Mouse (Mus musculus) erythroblast, embryonic 14.5 days (primary cell): ENCODE measurements at regions not wholly inside any gene's neighbourhood (a gene's known extent, or its start where the extent isn't known, plus 50 kb on each side); places are given as distances from the start of the nearest gene placed in this dataset.

Experiments used
- H3K27me3 ChIP-seq: 2 replicates; pipeline ENCODE4 v1.6.1; 2012; ENCODE audit warnings: inconsistent platforms; ENCODE audit not compliant: control insufficient read depth
- H3K36me3 ChIP-seq: 2 replicates; pipeline ENCODE4 v1.6.1; 2012; ENCODE audit warnings: mild to moderate bottlenecking, inconsistent platforms; ENCODE audit not compliant: control insufficient read depth
- H3K4me1 ChIP-seq: 2 replicates; pipeline ENCODE4 v1.6.1; 2012; ENCODE audit warnings: inconsistent platforms; ENCODE audit not compliant: control insufficient read depth
- H3K4me3 ChIP-seq: replicated peaks from 2 replicates; pipeline ENCODE3; 2012; ENCODE audit warnings: moderate library complexity, mild to moderate bottlenecking, inconsistent platforms
- H3K9me3 ChIP-seq: 2 replicates; pipeline ENCODE4 v1.6.1; 2012; ENCODE audit warnings: low read length, inconsistent platforms, mixed read lengths; ENCODE audit not compliant: control insufficient read depth
- GATA1 ChIP-seq: IDR thresholded peaks from 2 replicates; pipeline ENCODE4 v1.6.1; 2012; ENCODE audit warnings: low read length, inconsistent platforms, mixed read lengths
- TAL1 ChIP-seq: IDR thresholded peaks from 3 replicates; pipeline ENCODE4 v1.6.1; 2012; ENCODE audit warnings: low read length, inconsistent platforms, mixed read lengths

DNA sequence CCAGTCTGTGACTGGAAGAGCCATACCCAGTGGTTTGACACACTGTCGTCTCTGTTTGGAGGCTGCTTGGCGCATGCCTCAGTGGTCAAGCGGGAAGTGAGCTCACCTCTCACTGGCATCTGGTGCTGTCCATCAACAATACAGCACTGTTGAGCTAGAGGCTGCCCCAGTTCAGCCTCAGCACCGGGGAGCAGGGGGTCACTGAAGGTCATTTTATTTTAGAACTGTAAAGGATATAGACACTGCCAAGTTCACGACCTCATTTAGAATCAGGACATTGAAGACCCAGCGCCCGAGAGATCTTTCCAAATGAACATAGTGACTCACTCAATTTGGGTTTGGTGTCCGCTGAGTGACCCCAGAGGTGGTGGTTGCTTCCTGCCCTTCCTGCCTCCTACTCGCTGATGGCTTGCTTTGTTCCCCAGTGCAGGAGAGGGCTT lies 265.1 kb downstream of the Ajap1 start:
- no peak for TF ChIP-seq TAL1
- no peak for TF ChIP-seq GATA1
- Histone ChIP-seq H3K36me3 (no peaks in the 10 kb centered on the region), H3K9me3 (peaks cover 34% of the 10 kb centered on the region), H3K4me3 (no peak overlapping the region), H3K4me1 (no peaks in the 10 kb centered on the region), H3K27me3 (no peaks in the 10 kb centered on the region)

DNA sequence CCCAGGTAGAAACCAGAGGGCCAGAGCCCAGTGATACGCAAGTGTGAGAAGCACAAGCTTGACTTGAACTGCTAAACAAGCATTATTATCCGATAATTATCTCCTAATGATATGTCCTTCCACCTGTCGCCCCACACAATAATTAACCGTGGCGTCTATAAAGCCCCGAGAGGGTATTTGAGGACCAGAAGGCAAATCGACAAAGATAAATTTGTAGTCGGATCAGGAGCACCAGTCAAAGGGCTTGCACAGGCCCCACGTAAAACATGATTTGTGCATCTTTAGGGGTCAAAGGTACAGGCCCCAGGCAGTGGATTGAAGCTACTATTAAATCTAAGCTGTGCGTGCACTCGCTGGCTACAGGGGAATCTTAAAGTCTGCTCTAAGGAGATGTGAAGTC lies 270.5 kb downstream of the Ajap1 start:
- TF ChIP-seq GATA1 (no peak), TAL1 (no peak)
- H3K4me1 ChIP-seq = no peaks in the 10 kb centered on the region
- no peaks in the 10 kb centered on the region for H3K36me3 ChIP-seq
- no peaks in the 10 kb centered on the region for H3K27me3 ChIP-seq
- H3K4me3 ChIP-seq = no peak overlapping the region
- peaks cover 38% of the 10 kb centered on the region for H3K9me3 ChIP-seq

DNA sequence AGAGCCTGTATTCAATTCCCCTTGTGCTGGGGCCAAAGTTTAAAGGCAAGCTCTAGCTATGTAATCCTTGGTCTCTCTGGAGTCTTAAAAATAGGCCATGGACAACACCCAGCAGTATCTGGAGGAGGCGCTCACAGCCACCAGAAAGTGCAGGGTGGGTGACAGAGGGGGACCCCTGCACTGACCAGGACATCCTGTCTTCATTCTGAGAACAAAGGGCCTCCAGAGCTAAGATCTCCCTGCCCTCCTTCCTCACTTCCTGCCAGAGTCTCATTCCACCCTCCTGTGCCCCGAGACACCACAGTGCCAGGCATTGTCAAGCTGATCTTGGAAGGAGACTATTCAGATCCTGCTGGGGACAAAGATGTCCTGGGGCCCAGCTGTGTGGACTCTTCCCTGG lies 273.8 kb downstream of the Ajap1 start:
- Histone ChIP-seq H3K36me3 (no peaks in the 10 kb centered on the region), H3K9me3 (peaks cover 37% of the 10 kb centered on the region), H3K4me1 (no peaks in the 10 kb centered on the region), H3K4me3 (no peak overlapping the region), H3K27me3 (no peaks in the 10 kb centered on the region)
- TF ChIP-seq GATA1 = no peak
- no peak for TF ChIP-seq TAL1

- Histone ChIP-seq H3K4me1 (no peaks in the 10 kb centered on the region), H3K27me3 (no peaks in the 10 kb centered on the region), H3K9me3 (peaks cover 37% of the 10 kb centered on the region), H3K4me3 (no peak overlapping the region), H3K36me3 (no peaks in the 10 kb centered on the region)
- TF ChIP-seq TAL1 = no peak
- no peak for TF ChIP-seq GATA1
Observed at GRCm38 (mm10) chr4:153208215-153208614, 274.4 kb downstream of the Ajap1 start.

DNA sequence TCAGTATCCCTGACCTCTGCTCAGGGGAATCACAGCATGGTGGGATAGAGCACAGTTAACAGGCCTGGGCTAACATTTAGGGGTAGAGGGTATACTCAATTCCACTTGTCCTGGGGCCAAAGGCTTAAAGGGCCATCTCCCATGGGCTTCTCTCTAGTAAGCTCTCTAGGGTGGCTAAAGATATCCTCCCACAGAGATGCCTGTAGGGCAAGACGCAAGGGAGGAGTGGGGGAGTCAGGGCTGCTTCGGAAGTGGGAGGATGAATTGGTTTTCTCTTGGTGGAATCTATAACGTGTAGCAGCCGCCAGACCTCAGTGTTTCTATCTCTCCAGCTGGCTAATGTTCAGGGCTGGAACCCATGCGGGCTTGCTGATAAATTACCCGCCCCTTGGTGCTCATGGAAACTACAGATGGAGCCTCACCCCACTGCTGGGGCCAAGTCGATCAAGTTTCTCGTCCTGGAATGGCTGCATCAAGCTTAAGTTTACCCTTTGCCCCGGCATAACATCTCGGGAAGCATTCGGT lies 275.0 kb downstream of the Ajap1 start:
- Histone ChIP-seq H3K9me3 (peaks cover 41% of the 10 kb centered on the region), H3K27me3 (no peaks in the 10 kb centered on the region)
- TF ChIP-seq TAL1 = no peak
- TF ChIP-seq GATA1 = no peak

DNA sequence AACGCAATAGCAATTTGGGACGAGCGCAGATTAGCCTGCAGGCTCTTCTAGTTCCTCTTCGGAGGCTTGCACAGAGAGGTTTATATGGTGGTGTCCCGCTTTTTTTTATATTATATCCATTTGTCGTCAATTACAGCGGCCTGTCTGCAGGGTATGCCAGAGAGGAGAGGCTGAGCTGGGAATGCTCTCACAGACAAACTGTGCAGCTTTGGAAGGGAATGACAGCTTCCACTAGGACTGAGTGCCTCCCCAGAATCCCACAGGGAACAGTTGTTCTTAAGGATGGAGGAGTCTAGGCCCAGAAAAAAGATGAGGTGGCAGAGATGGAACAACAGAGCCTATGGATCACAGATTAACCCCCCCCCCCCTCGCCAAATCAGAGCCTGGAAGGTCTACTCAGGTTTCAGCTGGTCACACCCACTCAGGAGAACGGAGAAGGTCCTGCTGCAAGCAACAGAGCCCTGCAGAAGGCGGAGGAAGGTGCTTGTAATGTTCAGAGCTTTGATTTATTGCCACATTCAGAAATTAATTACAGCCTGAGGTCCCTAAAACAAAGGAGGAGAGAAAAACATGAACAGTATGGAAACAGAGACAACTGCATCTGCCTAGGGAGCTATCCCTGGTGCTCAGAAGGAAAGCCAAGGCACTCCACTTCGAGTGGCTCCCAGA lies 275.7 kb downstream of the Ajap1 start:
- no peak for TF ChIP-seq GATA1
- TF ChIP-seq TAL1 = no peak
- Histone ChIP-seq H3K4me3 (no peak overlapping the region), H3K36me3 (no peaks in the 10 kb centered on the region), H3K27me3 (no peaks in the 10 kb centered on the region), H3K9me3 (peaks cover 46% of the 10 kb centered on the region), H3K4me1 (no peaks in the 10 kb centered on the region)

More for the DNA sequence above, 275.0 kb downstream of the Ajap1 start:
- Histone ChIP-seq H3K4me3 (no peak overlapping the region), H3K4me1 (no peaks in the 10 kb centered on the region), H3K36me3 (no peaks in the 10 kb centered on the region)

- H3K4me3 ChIP-seq = no peak overlapping the region
- no peaks in the 10 kb centered on the region for H3K4me1 ChIP-seq
- H3K9me3 ChIP-seq = peaks cover 49% of the 10 kb centered on the region
- H3K27me3 ChIP-seq = no peaks in the 10 kb centered on the region
- no peak for TF ChIP-seq TAL1
- no peak for TF ChIP-seq GATA1
- no peaks in the 10 kb centered on the region for H3K36me3 ChIP-seq
Observed at GRCm38 (mm10) chr4:153204764-153205163, 277.8 kb downstream of the Ajap1 start.

DNA sequence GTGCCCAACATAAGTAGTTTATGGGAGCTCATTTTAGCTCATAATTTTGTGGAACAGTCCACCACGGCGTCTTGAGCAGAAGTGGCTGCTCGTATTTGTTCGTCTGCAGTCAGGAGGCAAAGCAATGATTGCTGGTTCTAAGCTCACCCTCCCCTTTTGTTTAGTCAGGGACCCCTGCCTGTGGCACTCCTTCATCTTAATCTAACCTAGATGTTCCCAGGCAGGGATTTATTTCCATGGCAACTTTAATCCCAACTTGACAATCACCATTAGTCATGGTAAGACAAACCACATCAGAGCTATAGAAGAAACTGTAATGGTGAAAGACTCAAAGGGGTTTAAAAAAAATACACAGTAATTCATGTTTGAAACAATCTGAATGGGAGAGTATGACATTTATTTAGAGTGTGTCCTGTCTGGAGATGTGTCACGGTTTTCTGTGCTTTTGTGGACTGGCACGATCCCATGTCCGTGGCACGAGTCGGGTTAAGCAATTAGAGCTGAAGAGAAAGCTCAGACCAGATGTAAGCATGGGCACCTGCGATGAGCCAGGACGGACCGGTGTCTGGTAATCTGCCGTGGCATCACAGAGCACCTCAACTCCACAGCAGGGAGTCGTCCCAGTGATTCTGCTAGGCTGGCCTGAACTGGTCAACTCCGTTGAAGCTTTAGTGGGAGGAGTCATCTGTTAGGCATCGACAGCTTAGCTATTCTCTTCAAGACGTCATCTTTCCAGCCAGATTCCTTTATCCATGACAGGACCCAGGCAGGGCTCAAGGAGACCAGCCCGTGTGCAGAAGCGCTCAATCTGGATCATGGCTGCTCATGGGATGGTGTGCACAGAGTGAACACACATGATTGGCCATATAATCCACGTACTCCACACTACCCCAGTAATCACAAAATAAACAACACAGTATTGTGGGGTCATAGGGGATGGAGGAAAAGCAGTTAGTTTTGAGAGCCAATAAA lies 281.5 kb downstream of the Ajap1 start:
- Histone ChIP-seq H3K36me3 (no peaks in the 10 kb centered on the region), H3K27me3 (no peaks in the 10 kb centered on the region), H3K4me1 (no peaks in the 10 kb centered on the region), H3K9me3 (peaks cover 53% of the 10 kb centered on the region), H3K4me3 (no peak overlapping the region)
- TF ChIP-seq GATA1 = no peak
- no peak for TF ChIP-seq TAL1

GRCm38 (mm10) chr4:153189485-153189884 lies 293.1 kb downstream of the Ajap1 start:
- no peaks in the 10 kb centered on the region for H3K36me3 ChIP-seq
- no peaks in the 10 kb centered on the region for H3K4me1 ChIP-seq
- no peak overlapping the region for H3K4me3 ChIP-seq
- no peak for TF ChIP-seq TAL1
- TF ChIP-seq GATA1 = no peak
- H3K27me3 ChIP-seq = no peaks in the 10 kb centered on the region
- H3K9me3 ChIP-seq = peaks cover 38% of the 10 kb centered on the region
